Mouse (Mus musculus): ENCODE measurements around the gene Cuedc2. TPM values are rescaled to one million over a fixed set of nuclear protein-coding genes. Genes with fewer than 3 reads are reported as not detected.
A peak's percentile ranks its signal among the peaks of the same experiment; 100 is the strongest.

Gene Cuedc2
- total and polyA plus RNA-seq, 2 experiments from 2014 or later: 157 to 314 TPM

GRCm38 (mm10) chr19:46356701-46357138 lies 18.2 kb upstream of the Cuedc2 start:
- under 1% methylated on average over 29 of the region's 29 CpGs for WGBS
- DNase-seq (ENCODE audit: low spot score) (peak; percentile 95), ATAC-seq (ENCODE audit: low FRiP score) (peak; percentile 91)
- no peak for TF ChIP-seq CTCF (IDR thresholded peaks at IDR 0.05)
- Histone ChIP-seq H3K9me3 (ENCODE audit: low read length) (no peaks in the 10 kb centered on the region), H3K27me3 (ENCODE audit: insufficient read depth, low read length) (no peaks in the 10 kb centered on the region), H3K27ac (ENCODE audit: low read depth, low read length) (no peak overlapping the region; the same call in 1 of the 2 replicates), H3K4me2 (ENCODE audit: low read depth, low read length, poor library complexity, severe bottlenecking) (peak overlapping the region; percentile 82), H3K4me1 (ENCODE audit: insufficient read depth, low read length) (peaks cover 3% of the 10 kb centered on the region; the same call in 1 of the 2 replicates), H3K36me3 (ENCODE audit: insufficient read depth, low read length) (no peaks in the 10 kb centered on the region), H3K9ac (replicated peaks; ENCODE audit: low read length, poor library complexity, severe bottlenecking) (peak overlapping the region; percentile 71), H3K4me3 (ENCODE audit: low read depth, low read length) (peak overlapping the region; percentile 62)

DNA sequence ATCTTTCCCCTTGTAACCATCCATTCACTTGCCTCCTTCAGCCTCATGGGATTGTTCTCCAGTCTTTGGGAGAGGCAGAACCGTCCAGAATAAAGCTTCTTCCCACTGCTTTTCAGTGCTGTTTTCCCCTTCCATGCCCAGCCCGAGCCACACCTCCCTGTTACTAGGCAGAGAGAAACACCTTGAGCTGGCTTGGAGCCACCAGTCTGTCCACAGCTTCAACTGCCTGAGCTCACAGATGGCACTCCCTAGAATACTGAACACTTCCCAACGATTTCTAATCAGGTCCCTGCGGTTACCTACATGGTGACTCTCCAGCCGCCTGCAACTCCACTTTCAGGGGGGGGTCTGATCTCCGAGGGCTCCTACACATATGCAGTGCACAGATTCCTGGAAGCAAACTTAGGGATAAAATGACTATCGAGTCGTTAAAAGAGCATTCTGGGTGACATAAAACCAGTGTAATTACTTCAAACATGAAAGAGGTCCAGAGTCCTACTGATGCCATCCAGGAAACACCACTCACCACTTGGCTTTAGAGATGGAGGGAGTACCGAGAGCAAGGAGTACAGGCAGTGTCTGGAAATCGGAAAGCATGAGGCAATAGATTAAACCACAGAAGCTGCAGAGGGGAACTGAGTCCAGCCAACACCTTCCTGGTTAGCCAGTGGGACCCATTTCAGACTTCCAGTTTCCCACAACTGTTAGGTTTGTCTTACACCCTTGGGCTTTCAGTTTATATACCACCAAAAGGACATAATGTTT lies 11.8 kb upstream of the Cuedc2 start, which contains the start of gene 2310034G01Rik:
Gene 2310034G01Rik, minus strand, starts transcription at position 135 of the 765 bp plus-strand sequence.
- H3K27me3 ChIP-seq (ENCODE audit: insufficient read depth, low read length): no peaks in the 10 kb centered on the region
- 65% methylated on average over 10 of the region's 10 CpGs for WGBS
- no peak for TF ChIP-seq CTCF (IDR thresholded peaks at IDR 0.05)
- ATAC-seq (ENCODE audit: low FRiP score) (no peak), DNase-seq (ENCODE audit: low spot score) (no peak)
- no peaks in the 10 kb centered on the region for H3K36me3 ChIP-seq (ENCODE audit: insufficient read depth, low read length)
- peak within 1 kb of the TSS; percentile 88 for H3K27ac ChIP-seq (ENCODE audit: low read depth, low read length)
- H3K4me3 ChIP-seq (ENCODE audit: low read depth, low read length): peak within 1 kb of the TSS; percentile 56
- peak within 1 kb of the TSS; percentile 80 for H3K9ac ChIP-seq (replicated peaks; ENCODE audit: low read length, poor library complexity, severe bottlenecking)
- peak within 1 kb of the TSS; percentile 56 for H3K4me2 ChIP-seq (ENCODE audit: low read depth, low read length, poor library complexity, severe bottlenecking)
- H3K9me3 ChIP-seq (ENCODE audit: low read length): no peaks in the 10 kb centered on the region
- H3K4me1 ChIP-seq (ENCODE audit: insufficient read depth, low read length): peaks cover 8% of the 10 kb centered on the region; the same call in 1 of the 2 replicates

DNA sequence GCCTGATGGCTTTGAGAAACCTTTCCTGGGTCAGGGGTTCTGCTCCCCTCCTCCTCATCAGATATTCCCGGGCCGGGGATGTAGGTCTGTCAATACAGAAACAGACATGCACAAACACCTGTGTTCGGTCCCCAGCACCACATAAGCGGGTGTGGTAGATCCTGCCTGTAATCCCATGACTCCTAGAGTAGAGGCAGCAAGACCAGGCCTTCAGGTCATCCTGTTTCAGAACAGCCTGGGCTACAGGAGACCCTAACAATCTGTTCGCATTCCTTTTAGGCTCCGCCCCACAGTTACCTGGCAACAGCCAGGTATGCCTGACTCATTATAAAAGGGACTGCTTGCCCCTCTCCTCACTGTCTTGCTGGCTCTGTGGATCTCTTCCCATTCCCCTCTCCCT lies 11.0 kb upstream of the Cuedc2 start:
- H3K27me3 ChIP-seq (ENCODE audit: insufficient read depth, low read length): no peaks in the 10 kb centered on the region
- H3K36me3 ChIP-seq (ENCODE audit: insufficient read depth, low read length): no peaks in the 10 kb centered on the region
- H3K4me2 ChIP-seq (ENCODE audit: low read depth, low read length, poor library complexity, severe bottlenecking): peak overlapping the region; percentile 56
- ATAC-seq (ENCODE audit: low FRiP score) (0 out of 2 replicates have a peak, but pooled peaks have one; percentile 12), DNase-seq (ENCODE audit: low spot score) (no peak)
- peak overlapping the region; percentile 88 for H3K27ac ChIP-seq (ENCODE audit: low read depth, low read length)
- peak overlapping the region; percentile 80 for H3K9ac ChIP-seq (replicated peaks; ENCODE audit: low read length, poor library complexity, severe bottlenecking)
- peak overlapping the region; percentile 56 for H3K4me3 ChIP-seq (ENCODE audit: low read depth, low read length)
- H3K9me3 ChIP-seq (ENCODE audit: low read length): no peaks in the 10 kb centered on the region
- peaks cover 8% of the 10 kb centered on the region; the same call in 1 of the 2 replicates for H3K4me1 ChIP-seq (ENCODE audit: insufficient read depth, low read length)
- 24% methylated on average over 6 of the region's 6 CpGs for WGBS
- TF ChIP-seq CTCF (IDR thresholded peaks at IDR 0.05): no peak

DNA sequence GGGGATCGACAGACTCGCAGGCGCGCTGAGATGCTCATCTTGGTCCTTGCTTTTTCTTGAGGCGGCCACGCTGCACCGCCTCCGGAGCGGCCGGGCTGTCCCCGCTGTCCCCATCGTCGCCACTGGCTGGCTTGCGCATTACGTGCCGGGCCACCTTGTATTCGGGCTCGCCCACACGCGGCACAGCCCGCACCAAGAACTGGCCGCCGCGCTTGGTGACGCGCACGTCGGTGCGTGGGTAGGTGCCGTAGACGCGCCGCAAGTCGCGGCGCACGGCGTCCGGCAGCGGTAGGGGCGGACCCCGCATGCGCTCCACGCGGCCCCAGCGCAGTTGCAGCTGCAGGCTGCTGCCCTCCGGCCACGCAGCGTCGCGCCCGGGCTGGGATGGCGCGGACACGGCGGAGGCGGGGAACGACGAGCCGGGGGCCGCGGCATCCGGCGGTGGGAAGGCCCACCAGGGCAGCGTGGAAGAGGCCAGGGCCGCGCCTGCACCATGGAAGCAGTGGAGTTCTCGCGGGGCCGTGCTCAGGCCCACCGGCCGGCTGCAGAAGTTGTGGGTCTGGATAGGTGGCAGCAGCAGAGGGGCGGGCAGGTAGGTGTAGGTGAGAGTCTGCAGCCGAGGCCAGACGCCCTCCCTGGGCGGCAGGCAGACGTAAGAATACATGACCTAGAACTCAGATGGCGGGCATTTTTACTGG lies 10.4 kb upstream of the Cuedc2 start:
- H3K4me1 ChIP-seq (ENCODE audit: insufficient read depth, low read length): peaks cover 8% of the 10 kb centered on the region; the same call in 1 of the 2 replicates
- peak overlapping the region; percentile 88 for H3K27ac ChIP-seq (ENCODE audit: low read depth, low read length)
- TF ChIP-seq CTCF (IDR thresholded peaks at IDR 0.05): no peak; the same call in 1 of the 2 replicates
- H3K9me3 ChIP-seq (ENCODE audit: low read length): no peaks in the 10 kb centered on the region
- H3K36me3 ChIP-seq (ENCODE audit: insufficient read depth, low read length): no peaks in the 10 kb centered on the region
- ATAC-seq (ENCODE audit: low FRiP score) (peak; percentile 95), DNase-seq (ENCODE audit: low spot score) (peak; percentile 93)
- under 1% methylated on average over 71 of the region's 78 CpGs for WGBS
- peak overlapping the region; percentile 56 for H3K4me3 ChIP-seq (ENCODE audit: low read depth, low read length)
- H3K4me2 ChIP-seq (ENCODE audit: low read depth, low read length, poor library complexity, severe bottlenecking): peak overlapping the region; percentile 56
- H3K9ac ChIP-seq (replicated peaks; ENCODE audit: low read length, poor library complexity, severe bottlenecking): peak overlapping the region; percentile 80
- no peaks in the 10 kb centered on the region for H3K27me3 ChIP-seq (ENCODE audit: insufficient read depth, low read length)

DNA sequence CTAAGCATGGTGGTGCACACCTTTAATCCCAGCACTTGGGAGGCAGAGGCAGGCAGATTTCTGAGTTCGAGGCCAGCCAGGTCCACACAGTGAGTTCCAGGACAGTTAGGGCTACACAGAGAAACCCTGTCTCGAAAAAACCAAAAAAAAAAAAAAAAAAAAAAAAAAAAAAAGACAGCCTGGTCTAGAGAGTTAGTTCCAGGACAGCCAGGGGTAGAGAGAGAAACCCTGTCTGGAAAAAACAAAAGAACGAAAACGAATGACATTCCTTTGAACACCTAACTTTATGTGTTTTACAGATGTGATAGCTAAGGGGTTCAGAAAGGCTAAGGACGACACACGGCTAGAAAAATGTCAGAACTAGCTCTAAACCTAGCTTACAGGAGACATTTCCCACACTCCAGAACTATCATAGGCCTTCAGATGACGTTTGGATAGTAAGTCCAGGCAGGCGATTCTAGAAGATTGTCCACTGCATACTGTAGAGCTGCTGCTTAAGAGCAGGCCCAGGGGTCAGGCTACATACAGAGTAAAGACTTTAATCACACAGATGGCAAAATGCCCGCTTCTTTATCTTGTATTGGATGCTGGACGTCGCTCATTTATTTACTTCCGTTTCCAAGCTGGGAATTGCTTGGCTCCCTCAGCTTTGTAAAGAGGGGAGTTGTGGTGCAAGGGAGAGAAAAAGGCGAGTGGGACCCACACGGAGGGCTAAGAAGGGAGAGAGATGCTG lies 9.6 kb upstream of the Cuedc2 start:
- Histone ChIP-seq H3K4me2 (ENCODE audit: low read depth, low read length, poor library complexity, severe bottlenecking) (peak overlapping the region; percentile 56), H3K4me3 (ENCODE audit: low read depth, low read length) (peak overlapping the region; percentile 56), H3K27ac (ENCODE audit: low read depth, low read length) (peak overlapping the region; percentile 88), H3K9ac (replicated peaks; ENCODE audit: low read length, poor library complexity, severe bottlenecking) (peak overlapping the region; percentile 80), H3K9me3 (ENCODE audit: low read length) (no peaks in the 10 kb centered on the region), H3K36me3 (ENCODE audit: insufficient read depth, low read length) (no peaks in the 10 kb centered on the region), H3K4me1 (ENCODE audit: insufficient read depth, low read length) (peaks cover 8% of the 10 kb centered on the region; the same call in 1 of the 2 replicates), H3K27me3 (ENCODE audit: insufficient read depth, low read length) (no peaks in the 10 kb centered on the region)
- ATAC-seq (ENCODE audit: low FRiP score) (no peak), DNase-seq (ENCODE audit: low spot score) (peak; percentile 48)
- 29% methylated on average over 14 of the region's 14 CpGs for WGBS
- no peak for TF ChIP-seq CTCF (IDR thresholded peaks at IDR 0.05)

Data from midbrain, postnatal 0 days (tissue).